Mouse (Mus musculus): ENCODE data around the gene Agrp.
"Not testable (repeated sequence)": the region's sequence is repeated elsewhere in the genome, so short reads cannot be mapped to it uniquely, and the experiment has no call there.

The Agrp gene

GRCm38 (mm10) chr8:105598777-105599176 is 38.4 kb downstream of the Agrp start:
- no peak for ATAC-seq (ENCODE audit: low TSS enrichment)

GRCm38 (mm10) chr8:105596362-105597034 is 40.7 kb downstream of the Agrp start:
- peak; percentile 45 for ATAC-seq (ENCODE audit: low TSS enrichment)

GRCm38 (mm10) chr8:105594451-105595242 is 42.5 kb downstream of the Agrp start:
- no peak for ATAC-seq (ENCODE audit: low TSS enrichment)

GRCm38 (mm10) chr8:105593859-105594258 is 43.3 kb downstream of the Agrp start:
- ATAC-seq (ENCODE audit: low TSS enrichment) = peak; percentile 87

GRCm38 (mm10) chr8:105592431-105592830 is 44.8 kb downstream of the Agrp start:
- ATAC-seq (ENCODE audit: low TSS enrichment) = no peak

- ATAC-seq (ENCODE audit: low TSS enrichment) = no peak
Observed at GRCm38 (mm10) chr8:105579719-105580118, 57.5 kb downstream of the Agrp start.

GRCm38 (mm10) chr8:105575538-105575937 is 61.7 kb downstream of the Agrp start:
- ATAC-seq (ENCODE audit: low TSS enrichment) = no peak

GRCm38 (mm10) chr8:105574741-105575140 is 62.5 kb downstream of the Agrp start:
- ATAC-seq (ENCODE audit: low TSS enrichment) = no peak

GRCm38 (mm10) chr8:105573427-105573826 is 63.8 kb downstream of the Agrp start:
- no peak for ATAC-seq (ENCODE audit: low TSS enrichment)

- peak; percentile 95 for ATAC-seq (ENCODE audit: low TSS enrichment)
Observed at GRCm38 (mm10) chr8:105571810-105572209, 65.4 kb downstream of the Agrp start.

GRCm38 (mm10) chr8:105566703-105567595 is 70.2 kb downstream of the Agrp start:
- ATAC-seq (ENCODE audit: low TSS enrichment) = 0 out of 2 replicates have a peak, but pooled peaks have one; percentile 1

- ATAC-seq (ENCODE audit: low TSS enrichment) = peak; percentile 94
Observed at GRCm38 (mm10) chr8:105565952-105566702, 71.1 kb downstream of the Agrp start, which contains the start of gene Atp6v0d1. Gene Atp6v0d1 (minus strand): TSS chr8:105566047.

GRCm38 (mm10) chr8:105565401-105565881 is 71.8 kb downstream of the Agrp start:
- ATAC-seq (ENCODE audit: low TSS enrichment) = peak; percentile 21; the same call in 1 of the 2 replicates

- ATAC-seq (ENCODE audit: low TSS enrichment) = not testable (repeated sequence)
Observed at GRCm38 (mm10) chr8:105564573-105565229, 72.5 kb downstream of the Agrp start.

- no peak for ATAC-seq (ENCODE audit: low TSS enrichment)
Observed at GRCm38 (mm10) chr8:105563871-105564270, 73.3 kb downstream of the Agrp start.

- ATAC-seq (ENCODE audit: low TSS enrichment) = no peak
Observed at GRCm38 (mm10) chr8:105562863-105563262, 74.3 kb downstream of the Agrp start.

GRCm38 (mm10) chr8:105555230-105555629 is 82.0 kb downstream of the Agrp start:
- ATAC-seq (ENCODE audit: low TSS enrichment) = no peak

GRCm38 (mm10) chr8:105554087-105554486 is 83.1 kb downstream of the Agrp start:
- peak; percentile 95 for ATAC-seq (ENCODE audit: low TSS enrichment)

GRCm38 (mm10) chr8:105552824-105553223 is 84.4 kb downstream of the Agrp start:
- no peak for ATAC-seq (ENCODE audit: low TSS enrichment)

- ATAC-seq (ENCODE audit: low TSS enrichment) = no peak
Observed at GRCm38 (mm10) chr8:105552032-105552431, 85.2 kb downstream of the Agrp start.
